Comparison of ENCODE assay signal across 14 mouse cellular contexts in genomic region chr6:120486051-120486510, GRCm38 (mm10). TPM values are rescaled to one million over a fixed set of nuclear protein-coding genes. Genes with fewer than 3 reads are reported as not detected.
DNase-seq lines count a peak whose midpoint lies in the region; ATAC-seq and TF ChIP-seq lines count a peak whose summit lies in the region.
"Had no signal": no experiment of that assay in that cellular context is flagged by ENCODE, and none has a peak within 500 bp of the region (broad histone marks: within the 10 kb centered on the region; RNA-seq: fewer than 3 reads in every experiment).

No protein-coding gene starts in this region.

- TF ChIP-seq CTCF in MEL (IDR thresholded peaks at IDR 0.05 in 2 of 3, conservative IDR thresholded peaks at IDR 0.05 in 1 of 3; ENCODE audit: control insufficient read depth in 1 of 3, insufficient read depth in 1 of 3, low read depth in 2 of 3, low read length in 3 of 3, poor library complexity in 1 of 3, severe bottlenecking in 1 of 3): no peak; a peak in 1 of 6 replicates
- TF ChIP-seq CTCF in thymus, adult 2 months (IDR thresholded peaks at IDR 0.05; ENCODE audit: borderline replicate concordance, control insufficient read depth, extremely low read depth, insufficient read depth, low read length, poor library complexity): no peak

- 0 out of 2 replicates have a peak, but pooled peaks cover 3% of the 10 kb centered on the region for H3K4me1 ChIP-seq in liver, embryonic 11.5 days (replicated peaks; ENCODE audit: control insufficient read depth, insufficient read depth, low read length)
- peaks cover 9 to 18% of the 10 kb centered on the region in 2 experiments for H3K4me1 ChIP-seq in MEL (ENCODE audit: control insufficient read depth in 1 of 2, insufficient read depth in 2 of 2, low read length in 2 of 2)
- peaks cover 50% of the 10 kb centered on the region for H3K4me1 ChIP-seq in thymus, adult 2 months (replicated peaks; ENCODE audit: control insufficient read depth, insufficient read depth, low read length)

- H3K79me2 ChIP-seq in MEL (ENCODE audit: control insufficient read depth, insufficient read depth, low read length, poor library complexity): no peaks in the 10 kb centered on the region

- no peak overlapping the region for H3K4me3 ChIP-seq in liver, embryonic 11.5 days (ENCODE audit: low read depth, low read length)
- H3K4me3 ChIP-seq in MEL (ENCODE audit: control insufficient read depth in 1 of 2, insufficient read depth in 1 of 2, low read depth in 2 of 2, low read length in 2 of 2): peak overlapping the region; percentile 11 to 13
- H3K4me3 ChIP-seq in thymus, adult 2 months (ENCODE audit: control insufficient read depth, insufficient read depth, low read length): no peak overlapping the region
- H3K4me3 ChIP-seq: embryonic facial prominence, embryonic 13.5 days; heart, embryonic 15.5 days had no signal

- 46% methylated on average over 8 of the region's 8 CpGs for WGBS in liver, embryonic 11.5 days
- 6% methylated on average over 8 of the region's 8 CpGs for WGBS in thymus, adult 2 months

- H3K27me3 ChIP-seq in liver, embryonic 11.5 days (replicated peaks; ENCODE audit: control insufficient read depth, insufficient read depth, low read length): peaks cover 3% of the 10 kb centered on the region; the same call in 1 of the 2 replicates
- H3K27me3 ChIP-seq in MEL (ENCODE audit: control insufficient read depth in 1 of 2, insufficient read depth in 2 of 2, low read length in 2 of 2): no peaks in the 10 kb centered on the region
- no peaks in the 10 kb centered on the region for H3K27me3 ChIP-seq in thymus, adult 2 months (ENCODE audit: control insufficient read depth, insufficient read depth, low read length)

- TF ChIP-seq EP300 in MEL (IDR thresholded peaks at IDR 0.05; ENCODE audit: low read depth in 1 of 2, low read length in 2 of 2): no peak

- H3K9me3 ChIP-seq in liver, embryonic 11.5 days (ENCODE audit: control insufficient read depth, low read length): no peaks in the 10 kb centered on the region
- no peaks in the 10 kb centered on the region for H3K9me3 ChIP-seq in MEL (replicated peaks; ENCODE audit: insufficient read depth, low read length)
- H3K9me3 ChIP-seq: embryonic facial prominence, embryonic 13.5 days; heart, embryonic 15.5 days had no signal

- no peak for TF ChIP-seq RAD21 in MEL (IDR thresholded peaks at IDR 0.05; ENCODE audit: low read depth, low read length)

- H3K9ac ChIP-seq in liver, embryonic 11.5 days (ENCODE audit: low read depth, low read length): no peak overlapping the region
- peak overlapping the region; percentile 50 for H3K9ac ChIP-seq in MEL (ENCODE audit: control insufficient read depth, low read depth, low read length, poor library complexity, severe bottlenecking)
- H3K9ac ChIP-seq: embryonic facial prominence, embryonic 13.5 days; heart, embryonic 15.5 days had no signal

- peaks cover 8% of the 10 kb centered on the region for H3K36me3 ChIP-seq in liver, embryonic 11.5 days (ENCODE audit: control insufficient read depth, insufficient read depth, low read length)
- peaks cover 0 to 18% of the 10 kb centered on the region in 2 experiments; a peak in 3 of 4 replicates for H3K36me3 ChIP-seq in MEL (ENCODE audit: control insufficient read depth in 1 of 2, insufficient read depth in 2 of 2, low read length in 2 of 2)
- H3K36me3 ChIP-seq in thymus, adult 2 months (ENCODE audit: control insufficient read depth, insufficient read depth, low read length): peaks cover 21% of the 10 kb centered on the region
- H3K36me3 ChIP-seq: heart, embryonic 15.5 days had no signal

- no peak overlapping the region for H3K27ac ChIP-seq in liver, embryonic 11.5 days (ENCODE audit: low read depth, low read length)
- H3K27ac ChIP-seq in MEL (ENCODE audit: control insufficient read depth, low read depth, low read length): peak overlapping the region; percentile 15; the same call in 1 of the 2 replicates
- peak overlapping the region; percentile 7; the same call in 1 of the 2 replicates for H3K27ac ChIP-seq in thymus, adult 2 months (ENCODE audit: control insufficient read depth, insufficient read depth, low read length)
- H3K27ac ChIP-seq: embryonic facial prominence, embryonic 13.5 days; heart, embryonic 15.5 days had no signal

- H3K4me2 ChIP-seq in liver, embryonic 11.5 days: no peak overlapping the region
- H3K4me2 ChIP-seq: embryonic facial prominence, embryonic 13.5 days; heart, embryonic 15.5 days had no signal

- DNase-seq in liver, embryonic 11.5 days (ENCODE audit: low spot score): no peak
- no peak for DNase-seq in liver
- peak; percentile 59 for DNase-seq in MEL (ENCODE audit: low read depth, low spot score)
- DNase-seq in thymus, adult 2 months: peak; percentile 70
- no peak for DNase-seq in kidney, postnatal 25 days
- no peak for DNase-seq in lung, postnatal 4 days
- no peak for DNase-seq in gastrocnemius, postnatal 4 days (ENCODE audit: low spot score in 2 of 2)
- DNase-seq: adrenal gland, adult 2 months; layer of hippocampus, postnatal 36 days; midbrain, embryonic 14.5 days had no signal

- no peak for TF ChIP-seq POLR2A in MEL (IDR thresholded peaks at IDR 0.05; ENCODE audit: control insufficient read depth in 1 of 2, insufficient read depth in 1 of 2, low read depth in 1 of 2, low read length in 2 of 2, poor library complexity in 1 of 2)
- no peak for TF ChIP-seq POLR2A in thymus, adult 2 months (IDR thresholded peaks at IDR 0.05; ENCODE audit: control insufficient read depth, extremely low read depth, insufficient read depth, low read length, poor library complexity)

- ATAC-seq in liver, embryonic 11.5 days (replicated peaks; ENCODE audit: low FRiP score): 0 out of 2 replicates have a peak, but pooled peaks have one; percentile 13
- peak; percentile 65 for ATAC-seq in inflammation-experienced regulatory T-cells, adult 6 months

TF ChIP-seq in MEL, 35 proteins besides CTCF, POLR2A, EP300 and RAD21:
- TF ChIP-seq MAFK (IDR thresholded peaks at IDR 0.05; ENCODE audit: borderline replicate concordance, low read depth, low read length): no peak
- TF ChIP-seq MEF2A (IDR thresholded peaks at IDR 0.05; ENCODE audit: extremely low read depth, insufficient replicate concordance, low read depth, low read length, poor library complexity, severe bottlenecking): no peak
- no peak for TF ChIP-seq ZNF384 (IDR thresholded peaks at IDR 0.05; ENCODE audit: low read depth, low read length)
- TF ChIP-seq RCOR1 (IDR thresholded peaks at IDR 0.05; ENCODE audit: low read depth, low read length): no peak
- peak; percentile 31; the same call in 1 of the 2 replicates for TF ChIP-seq NRF1 (IDR thresholded peaks at IDR 0.05; ENCODE audit: insufficient read depth, low read depth, low read length, poor library complexity, severe bottlenecking)
- TF ChIP-seq MXI1 (IDR thresholded peaks at IDR 0.05; ENCODE audit: low read depth, low read length): peak; percentile 75
- no peak for TF ChIP-seq USF1 (IDR thresholded peaks at IDR 0.05; ENCODE audit: low read depth, low read length)
- TF ChIP-seq GATA1 (IDR thresholded peaks at IDR 0.05; ENCODE audit: low read depth, low read length): 0 out of 2 replicates have a peak, but pooled peaks have one; percentile 34
- no peak for TF ChIP-seq BHLHE40 (IDR thresholded peaks at IDR 0.05; ENCODE audit: borderline replicate concordance, low read depth, low read length)
- TF ChIP-seq SIN3A (IDR thresholded peaks at IDR 0.05; ENCODE audit: low read length): peak; percentile 54
- TF ChIP-seq MAX (IDR thresholded peaks at IDR 0.05; ENCODE audit: low read length): no peak
- no peak for TF ChIP-seq TAL1 (IDR thresholded peaks at IDR 0.05; ENCODE audit: low read length)
- 0 out of 2 replicates have a peak, but pooled peaks have one; percentile 8 for TF ChIP-seq SMC3 (IDR thresholded peaks at IDR 0.05; ENCODE audit: low read depth, low read length)
- no peak for TF ChIP-seq ELF1 (IDR thresholded peaks at IDR 0.05; ENCODE audit: low read depth, low read length)

RNA-seq across cellular contexts. Expression of gene Tmem121b, which starts 7.5 kb away (rescaled TPM):
- polyA plus RNA-seq in liver, embryonic 11.5 days (2014; fragmentation: Nextera tagmentation; extraction: Ambion mirVana): 0.07 TPM in 1 of 2 replicates, not detected in the other
- total RNA-seq in MEL (2012; rRNA removed): not detected in 2 replicates
- under 1 TPM in 1 of 2 experiments, not detected in 1; 0.18 TPM for polyA plus RNA-seq in MEL (2012; ENCODE audit: insufficient read depth in 1 of 2, insufficient read length in 2 of 2, low read depth in 1 of 2, low replicate concordance in 2 of 2, missing spikeins in 1 of 2)
- polyA plus RNA-seq in inflammation-experienced regulatory T-cells, adult 6 months (2017; shearing (Covaris generic)): under 1 TPM in 2 of 3 experiments, not detected in 1; 0.41 to 0.56 TPM
- 1.2 and 1.4 TPM in 2 replicates for polyA plus RNA-seq in thymus, adult 2 months (2012; rRNA removed)
- under 1 TPM; 0.13 to 0.15 TPM for total RNA-seq in gastrocnemius, postnatal 4 days (2021)
- total RNA-seq: liver, adult 2 months had no signal
- polyA plus RNA-seq: heart, embryonic 15.5 days; liver, adult 2 months had no signal

RNA-seq across cellular contexts. Expression of gene Il17ra, which starts 23.0 kb away (rescaled TPM):
- polyA plus RNA-seq in liver, embryonic 11.5 days (2014; fragmentation: Nextera tagmentation; extraction: Ambion mirVana): 6.8 and 8.7 TPM in 2 replicates
- 18.0 and 19.5 TPM in 2 replicates for total RNA-seq in MEL (2012; rRNA removed)
- polyA plus RNA-seq in MEL (2012; ENCODE audit: insufficient read depth in 1 of 2, insufficient read length in 2 of 2, low read depth in 1 of 2, low replicate concordance in 2 of 2, missing spikeins in 1 of 2): 10 to 100 TPM in 1 of 2 experiments, not detected in 1; 43.3 TPM
- polyA plus RNA-seq in inflammation-experienced regulatory T-cells, adult 6 months (2017; shearing (Covaris generic)): 10 to 100 TPM in 2 of 3 experiments, 1 to 10 TPM in 1; 9.7 to 27.4 (median 25.2) TPM
- polyA plus RNA-seq in thymus, adult 2 months (2012; rRNA removed): 198 and 199 TPM in 2 replicates
- total RNA-seq in gastrocnemius, postnatal 4 days (2021): 1 to 10 TPM; 4.7 to 5.2 TPM

RNA-seq across cellular contexts. Expression of gene Hdhd5, which starts 45.0 kb away (rescaled TPM):
- polyA plus RNA-seq in liver, embryonic 11.5 days (2014; fragmentation: Nextera tagmentation; extraction: Ambion mirVana): 19.9 and 20.7 TPM in 2 replicates
- 17.4 and 19.9 TPM in 2 replicates for total RNA-seq in MEL (2012; rRNA removed)
- 10 to 100 TPM in 1 of 2 experiments, not detected in 1; 17.8 TPM for polyA plus RNA-seq in MEL (2012; ENCODE audit: insufficient read depth in 1 of 2, insufficient read length in 2 of 2, low read depth in 1 of 2, low replicate concordance in 2 of 2, missing spikeins in 1 of 2)
- 10 to 100 TPM; 24.6 to 38.9 (median 33.1) TPM for polyA plus RNA-seq in inflammation-experienced regulatory T-cells, adult 6 months (2017; shearing (Covaris generic))
- 62.4 and 74.5 TPM in 2 replicates for polyA plus RNA-seq in thymus, adult 2 months (2012; rRNA removed)
- total RNA-seq in gastrocnemius, postnatal 4 days (2021): 10 to 100 TPM; 16.1 to 18.3 TPM

Comparison
In these comparisons a context has a peak if more than half of its experiments do, and no peak if none do; other contexts are left out.
1. DNase-seq: peak in MEL (single experiment) and thymus, adult 2 months (single experiment); none in liver, embryonic 11.5 days (single experiment), liver (single experiment), kidney, postnatal 25 days (0 of 2), lung, postnatal 4 days (0 of 2) and gastrocnemius, postnatal 4 days (0 of 2).
2. H3K4me3 ChIP-seq: peak in MEL (2 of 2); none in liver, embryonic 11.5 days (single experiment) and thymus, adult 2 months (single experiment).